Mouse (Mus musculus): ENCODE results near the gene Med21. TPM values are rescaled to one million over a fixed set of nuclear protein-coding genes. Genes with fewer than 3 reads are reported as not detected.

Gene Med21
- polyA plus RNA-seq, 1 experiment from 2014 or later: 57.6 TPM

DNA sequence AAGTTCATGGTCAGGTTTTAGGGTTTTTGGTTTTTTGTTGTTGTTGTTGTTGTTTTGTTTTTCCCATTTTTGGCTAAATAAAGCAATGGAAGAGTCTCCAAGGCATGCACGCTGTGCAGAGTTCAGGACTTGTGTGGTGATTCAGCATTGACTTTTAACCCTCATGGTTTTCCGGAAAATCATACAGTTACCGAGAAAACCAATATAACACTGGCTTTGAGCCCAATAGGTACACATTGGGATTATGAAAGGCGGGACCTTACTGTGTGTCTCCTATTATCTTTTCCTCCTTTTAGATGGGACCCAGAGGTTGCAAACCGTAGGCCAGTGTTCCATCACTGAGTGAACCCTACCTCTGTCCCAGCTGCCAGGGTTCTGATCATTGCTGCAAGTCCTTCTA lies 22.6 kb downstream of the Med21 start:
- 72% methylated on average over 5 of the region's 5 CpGs for WGBS (ENCODE audit: insufficient replicate concordance)
- ATAC-seq (ENCODE audit: insufficient read depth): no peak; the same call in 1 of the 2 replicates

GRCm38 (mm10) chr6:146665408-146665807 lies 23.1 kb downstream of the Med21 start:
- WGBS (ENCODE audit: insufficient replicate concordance): 56% methylated on average over 2 of the region's 2 CpGs
- no peak overlapping the region for H3K4me2 ChIP-seq
- H3K4me3 ChIP-seq (replicated peaks): no peak overlapping the region
- no peak overlapping the region for H3K27ac ChIP-seq (replicated peaks)
- no peaks in the 10 kb centered on the region for H3K4me1 ChIP-seq (replicated peaks)
- H3K9me3 ChIP-seq (replicated peaks): no peaks in the 10 kb centered on the region
- 0 out of 2 replicates have a peak, but pooled peaks cover 3% of the 10 kb centered on the region for H3K27me3 ChIP-seq
- H3K36me3 ChIP-seq (replicated peaks): no peaks in the 10 kb centered on the region
- no peak overlapping the region for H3K9ac ChIP-seq
- ATAC-seq (ENCODE audit: insufficient read depth): no peak; the same call in 1 of the 2 replicates

More for the DNA sequence above, 22.6 kb downstream of the Med21 start:
- H3K27ac ChIP-seq (replicated peaks): no peak overlapping the region
- H3K4me2 ChIP-seq: no peak overlapping the region
- no peaks in the 10 kb centered on the region for H3K4me1 ChIP-seq (replicated peaks)
- 0 out of 2 replicates have a peak, but pooled peaks cover 3% of the 10 kb centered on the region for H3K27me3 ChIP-seq
- no peaks in the 10 kb centered on the region for H3K9me3 ChIP-seq (replicated peaks)
- no peak overlapping the region for H3K9ac ChIP-seq
- H3K4me3 ChIP-seq (replicated peaks): no peak overlapping the region
- H3K36me3 ChIP-seq (replicated peaks): no peaks in the 10 kb centered on the region

DNA sequence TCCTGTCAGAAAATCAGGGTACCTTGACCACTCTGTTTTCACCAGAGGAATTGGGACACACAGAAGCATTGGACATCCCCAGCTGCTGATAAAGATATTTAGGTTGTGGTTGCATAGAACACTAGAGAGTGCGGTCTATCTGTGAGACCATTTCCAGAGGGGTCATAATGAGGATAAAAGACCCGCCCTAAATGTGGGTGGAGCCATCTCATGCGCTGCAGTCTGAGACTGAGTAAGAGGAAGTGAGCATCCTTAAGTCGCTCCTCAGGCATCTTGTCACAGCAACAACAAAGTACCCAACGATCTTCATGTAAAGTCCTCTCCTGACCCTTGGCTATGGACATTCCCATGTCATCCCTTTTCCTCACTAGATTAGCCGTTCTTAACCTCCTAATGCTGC lies 24.5 kb downstream of the Med21 start:
- H3K9ac ChIP-seq: no peak overlapping the region
- H3K27me3 ChIP-seq: no peaks in the 10 kb centered on the region
- WGBS (ENCODE audit: insufficient replicate concordance): 45% methylated on average over 6 of the region's 6 CpGs
- H3K27ac ChIP-seq (replicated peaks): no peak overlapping the region
- ATAC-seq (ENCODE audit: insufficient read depth): no peak
- H3K4me3 ChIP-seq (replicated peaks): no peak overlapping the region
- no peaks in the 10 kb centered on the region for H3K4me1 ChIP-seq (replicated peaks)
- no peaks in the 10 kb centered on the region for H3K36me3 ChIP-seq (replicated peaks)
- H3K4me2 ChIP-seq: no peak overlapping the region
- H3K9me3 ChIP-seq (replicated peaks): no peaks in the 10 kb centered on the region

DNA sequence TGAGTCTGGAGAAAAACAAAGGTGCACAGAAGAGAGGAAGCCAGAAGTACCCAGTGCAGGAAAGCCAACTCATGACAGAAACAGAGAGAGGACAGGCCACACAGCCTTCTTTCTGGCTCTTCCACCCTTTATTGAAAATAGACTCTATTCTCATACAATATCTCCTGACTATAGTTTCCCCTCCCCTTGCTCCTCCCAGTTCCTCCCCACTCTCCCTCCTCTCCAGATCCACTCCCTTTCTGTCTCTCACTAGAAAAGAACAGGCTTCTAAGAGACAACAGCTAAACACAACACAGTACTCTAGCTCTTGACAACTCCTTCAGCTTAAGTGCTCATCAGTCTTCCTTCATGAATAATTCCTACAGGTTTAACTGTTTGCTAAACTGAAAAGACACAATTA lies 26.3 kb downstream of the Med21 start:
- ATAC-seq (ENCODE audit: insufficient read depth): no peak
- H3K9ac ChIP-seq: no peak overlapping the region

DNA sequence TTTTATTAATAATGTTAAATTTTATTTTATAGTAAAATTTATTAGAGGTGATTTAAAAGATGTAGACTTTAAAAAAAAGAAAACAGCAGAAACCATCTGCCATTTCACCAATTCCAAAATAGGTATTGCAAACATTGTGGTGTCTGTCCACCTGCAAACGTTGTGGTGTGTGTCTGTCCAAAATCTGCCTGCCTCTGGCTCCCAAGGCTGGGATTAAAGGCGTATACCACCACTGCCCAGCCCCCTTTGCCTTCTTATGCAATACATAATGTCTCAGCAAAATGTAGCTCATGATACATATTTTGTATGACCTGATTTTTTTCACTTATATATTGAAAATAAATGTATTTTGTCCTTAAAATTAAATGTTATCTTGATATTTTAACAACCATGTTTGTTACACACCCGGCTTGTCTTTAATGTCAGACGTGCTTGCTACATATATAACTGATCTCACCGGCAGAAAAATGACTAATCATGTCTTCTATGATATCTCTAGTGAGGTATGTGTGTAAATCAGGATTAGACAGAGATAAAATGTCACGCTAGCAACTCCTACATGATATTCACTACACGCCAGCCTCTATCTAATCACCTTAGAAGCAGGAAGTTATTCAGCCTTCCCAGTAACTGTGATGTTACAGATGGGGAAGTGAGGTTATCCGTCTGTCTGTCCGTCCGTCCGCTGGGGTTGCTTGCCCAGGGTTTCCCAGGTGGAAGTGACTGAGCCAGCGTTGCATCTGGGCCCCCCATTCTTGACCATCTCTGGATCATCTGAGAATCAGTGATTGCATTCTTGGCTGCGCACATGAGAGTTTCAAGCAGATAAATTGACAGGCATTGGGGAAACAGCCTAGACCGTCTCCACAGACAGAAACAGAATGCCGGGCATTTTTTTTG lies 28.9 kb downstream of the Med21 start:
- H3K9me3 ChIP-seq (replicated peaks): no peaks in the 10 kb centered on the region
- no peak overlapping the region for H3K4me3 ChIP-seq (replicated peaks)
- H3K4me1 ChIP-seq (replicated peaks): no peaks in the 10 kb centered on the region
- no peak overlapping the region for H3K9ac ChIP-seq
- no peak overlapping the region for H3K27ac ChIP-seq (replicated peaks)
- no peaks in the 10 kb centered on the region for H3K36me3 ChIP-seq (replicated peaks)
- WGBS (ENCODE audit: insufficient replicate concordance): 41% methylated on average over 15 of the region's 15 CpGs
- no peaks in the 10 kb centered on the region for H3K27me3 ChIP-seq
- no peak overlapping the region for H3K4me2 ChIP-seq
- no peak for ATAC-seq (ENCODE audit: insufficient read depth)

More for the DNA sequence above, 26.3 kb downstream of the Med21 start:
- Histone ChIP-seq H3K9me3 (replicated peaks) (no peaks in the 10 kb centered on the region), H3K27ac (replicated peaks) (no peak overlapping the region), H3K4me2 (no peak overlapping the region), H3K36me3 (replicated peaks) (no peaks in the 10 kb centered on the region), H3K4me3 (replicated peaks) (no peak overlapping the region), H3K27me3 (no peaks in the 10 kb centered on the region), H3K4me1 (replicated peaks) (no peaks in the 10 kb centered on the region)

- Histone ChIP-seq H3K4me2 (no peak overlapping the region), H3K36me3 (replicated peaks) (no peaks in the 10 kb centered on the region), H3K27ac (replicated peaks) (no peak overlapping the region), H3K9me3 (replicated peaks) (no peaks in the 10 kb centered on the region), H3K27me3 (no peaks in the 10 kb centered on the region), H3K4me1 (replicated peaks) (no peaks in the 10 kb centered on the region), H3K9ac (no peak overlapping the region), H3K4me3 (replicated peaks) (no peak overlapping the region)
- no peak for ATAC-seq (ENCODE audit: insufficient read depth)
- 59% methylated on average over 5 of the region's 5 CpGs for WGBS (ENCODE audit: insufficient replicate concordance)
These were observed 29.8 kb downstream of the Med21 start for GRCm38 (mm10) chr6:146672106-146672505.

DNA sequence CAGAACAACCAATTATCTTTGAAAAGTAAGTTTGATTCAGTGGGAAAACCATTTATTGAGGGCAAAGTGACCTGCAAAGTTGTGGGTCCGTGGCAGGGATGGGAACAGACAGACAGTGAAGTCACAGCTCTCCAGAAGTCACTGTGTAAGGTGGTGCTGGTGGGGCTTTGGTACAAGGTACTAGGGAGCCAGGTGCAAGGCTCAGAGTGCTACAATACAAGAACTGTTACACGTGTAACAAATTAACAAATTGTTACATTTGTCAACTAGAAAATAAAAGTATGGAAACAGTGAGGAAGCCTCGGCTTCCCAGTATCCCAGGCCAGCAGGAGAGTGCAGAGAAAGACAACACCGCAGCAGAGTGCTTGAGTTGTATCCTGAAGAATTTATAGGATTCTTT lies 31.3 kb downstream of the Med21 start:
- H3K4me3 ChIP-seq (replicated peaks): no peak overlapping the region
- H3K9me3 ChIP-seq (replicated peaks): no peaks in the 10 kb centered on the region
- no peak overlapping the region for H3K4me2 ChIP-seq
- no peaks in the 10 kb centered on the region for H3K27me3 ChIP-seq
- H3K36me3 ChIP-seq (replicated peaks): no peaks in the 10 kb centered on the region
- H3K9ac ChIP-seq: no peak overlapping the region
- no peak overlapping the region for H3K27ac ChIP-seq (replicated peaks)
- 57% methylated on average over 4 of the region's 4 CpGs for WGBS (ENCODE audit: insufficient replicate concordance)
- ATAC-seq (ENCODE audit: insufficient read depth): no peak
- no peaks in the 10 kb centered on the region for H3K4me1 ChIP-seq (replicated peaks)

GRCm38 (mm10) chr6:146674420-146674819 lies 32.1 kb downstream of the Med21 start:
- 58% methylated on average over 8 of the region's 8 CpGs for WGBS (ENCODE audit: insufficient replicate concordance)
- no peak for ATAC-seq (ENCODE audit: insufficient read depth)

GRCm38 (mm10) chr6:146674881-146675536 lies 32.7 kb downstream of the Med21 start:
- no peak overlapping the region for H3K4me2 ChIP-seq
- no peaks in the 10 kb centered on the region for H3K4me1 ChIP-seq (replicated peaks)
- H3K9ac ChIP-seq: no peak overlapping the region
- H3K9me3 ChIP-seq (replicated peaks): no peaks in the 10 kb centered on the region
- no peak overlapping the region for H3K4me3 ChIP-seq (replicated peaks)
- no peaks in the 10 kb centered on the region for H3K36me3 ChIP-seq (replicated peaks)
- H3K27me3 ChIP-seq: no peaks in the 10 kb centered on the region
- no peak for ATAC-seq (ENCODE audit: insufficient read depth)
- WGBS (ENCODE audit: insufficient replicate concordance): 33% methylated on average over 4 of the region's 4 CpGs
- no peak overlapping the region for H3K27ac ChIP-seq (replicated peaks)

More at GRCm38 (mm10) chr6:146674420-146674819, 32.1 kb downstream of the Med21 start:
- Histone ChIP-seq H3K27me3 (no peaks in the 10 kb centered on the region), H3K27ac (replicated peaks) (no peak overlapping the region), H3K36me3 (replicated peaks) (no peaks in the 10 kb centered on the region), H3K4me1 (replicated peaks) (no peaks in the 10 kb centered on the region), H3K9me3 (replicated peaks) (no peaks in the 10 kb centered on the region), H3K4me2 (no peak overlapping the region), H3K9ac (no peak overlapping the region), H3K4me3 (replicated peaks) (no peak overlapping the region)

- H3K4me1 ChIP-seq (replicated peaks): no peaks in the 10 kb centered on the region
- no peaks in the 10 kb centered on the region for H3K36me3 ChIP-seq (replicated peaks)
- WGBS (ENCODE audit: insufficient replicate concordance): 61% methylated on average over 10 of the region's 10 CpGs
- no peak overlapping the region for H3K9ac ChIP-seq
- H3K27me3 ChIP-seq: no peaks in the 10 kb centered on the region
- no peak for ATAC-seq (ENCODE audit: insufficient read depth)
- no peak overlapping the region for H3K4me2 ChIP-seq
- no peak overlapping the region for H3K4me3 ChIP-seq (replicated peaks)
- no peak overlapping the region for H3K27ac ChIP-seq (replicated peaks)
- no peaks in the 10 kb centered on the region for H3K9me3 ChIP-seq (replicated peaks)
These were observed 34.6 kb downstream of the Med21 start for GRCm38 (mm10) chr6:146676904-146677303.

Measured in liver, embryonic 15.5 days (tissue).